Mouse (Mus musculus) cerebellum, postnatal 25 days (tissue): ENCODE measurements around the gene Celf6.

Source experiments
- DNase-seq, 2 experiments: peaks; one replicate each; pipeline ENCODE4 v3.0.0; 2021; ENCODE audit warnings: mixed read lengths in 2 of 2

Celf6 gene

DNA sequence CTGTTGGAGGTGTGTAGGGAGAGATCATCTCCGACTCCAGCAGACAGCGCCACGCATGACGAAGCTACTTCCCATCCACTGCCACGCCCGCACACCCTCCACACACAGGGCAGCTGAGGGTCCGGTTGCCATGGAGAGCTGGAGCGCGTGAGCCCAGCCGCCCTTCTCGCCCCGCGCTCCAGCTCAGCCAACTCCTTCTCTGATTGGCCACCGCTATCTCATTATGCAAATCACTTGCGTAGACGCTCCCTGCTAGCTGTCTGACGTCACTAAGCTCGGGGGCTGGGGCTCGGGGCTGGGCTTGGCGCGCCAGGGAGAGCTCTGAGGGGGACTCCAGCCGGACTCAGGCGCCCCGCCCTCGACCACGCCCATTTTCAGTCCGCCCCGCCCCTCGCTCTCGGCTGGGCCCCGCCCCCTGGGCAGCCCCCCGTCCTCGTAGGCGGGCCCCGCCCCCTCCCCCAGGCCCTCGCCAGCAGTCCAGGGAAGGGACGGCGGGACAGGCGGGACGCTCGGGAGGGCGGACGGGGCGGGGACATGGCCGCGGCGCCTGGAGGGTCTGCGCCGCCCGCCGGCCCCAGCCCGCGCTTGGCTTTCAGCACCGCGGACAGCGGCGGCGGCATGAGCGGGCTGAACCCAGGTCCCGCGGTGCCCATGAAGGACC, at the start of gene Celf6:
Gene Celf6 (plus strand): TSS at position 74 of the 661 bp plus-strand sequence.
- peak; percentile 89 to 93 for DNase-seq

- no peak for DNase-seq
These were observed 49.4 kb upstream of the Celf6 start for GRCm38 (mm10) chr9:59528274-59528673.

- DNase-seq, result no peak
These were observed 46.1 kb upstream of the Celf6 start for GRCm38 (mm10) chr9:59531645-59532044.

GRCm38 (mm10) chr9:59533422-59533821, 44.3 kb upstream of the Celf6 start:
- DNase-seq, result no peak

DNA sequence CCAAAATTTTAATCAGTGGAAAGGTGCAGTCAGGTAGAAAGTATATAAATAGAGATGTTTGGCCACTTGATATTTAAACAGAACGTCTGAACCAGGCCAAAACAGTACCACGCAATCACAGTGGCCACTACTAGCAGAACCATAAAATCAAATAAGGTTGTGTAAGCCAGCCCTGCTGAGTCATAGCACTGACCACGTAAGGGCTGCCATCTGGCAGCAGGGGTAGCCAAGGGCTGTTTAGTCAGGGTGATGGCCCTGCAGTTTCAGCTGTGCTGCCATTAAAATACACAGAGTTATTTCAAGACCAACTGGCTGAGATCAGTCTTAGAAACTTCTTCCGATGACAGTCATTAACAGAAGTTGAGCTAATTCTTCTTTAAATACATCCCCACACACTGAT, 43.8 kb upstream of the Celf6 start:
- peak; percentile 77 to 83 for DNase-seq

DNA sequence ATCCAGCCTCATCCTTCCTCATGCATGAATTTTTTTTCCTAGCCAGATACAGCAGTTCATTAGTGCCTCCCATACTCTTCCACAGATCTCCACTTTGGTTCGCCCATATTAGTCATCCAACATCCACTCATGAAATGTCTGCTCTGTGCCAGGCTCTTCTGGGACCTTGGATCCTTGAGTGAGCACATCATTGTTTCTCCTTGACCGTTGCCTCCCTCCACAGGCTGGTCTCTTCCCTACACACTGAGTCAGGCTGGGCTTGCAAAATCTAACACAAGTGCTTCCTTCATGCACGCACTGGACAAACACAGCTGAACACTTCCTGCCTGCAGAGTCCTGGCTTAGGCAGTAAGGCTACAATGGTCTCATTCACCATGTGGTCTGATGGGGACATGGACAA, 40.1 kb upstream of the Celf6 start:
- no peak for DNase-seq

DNA sequence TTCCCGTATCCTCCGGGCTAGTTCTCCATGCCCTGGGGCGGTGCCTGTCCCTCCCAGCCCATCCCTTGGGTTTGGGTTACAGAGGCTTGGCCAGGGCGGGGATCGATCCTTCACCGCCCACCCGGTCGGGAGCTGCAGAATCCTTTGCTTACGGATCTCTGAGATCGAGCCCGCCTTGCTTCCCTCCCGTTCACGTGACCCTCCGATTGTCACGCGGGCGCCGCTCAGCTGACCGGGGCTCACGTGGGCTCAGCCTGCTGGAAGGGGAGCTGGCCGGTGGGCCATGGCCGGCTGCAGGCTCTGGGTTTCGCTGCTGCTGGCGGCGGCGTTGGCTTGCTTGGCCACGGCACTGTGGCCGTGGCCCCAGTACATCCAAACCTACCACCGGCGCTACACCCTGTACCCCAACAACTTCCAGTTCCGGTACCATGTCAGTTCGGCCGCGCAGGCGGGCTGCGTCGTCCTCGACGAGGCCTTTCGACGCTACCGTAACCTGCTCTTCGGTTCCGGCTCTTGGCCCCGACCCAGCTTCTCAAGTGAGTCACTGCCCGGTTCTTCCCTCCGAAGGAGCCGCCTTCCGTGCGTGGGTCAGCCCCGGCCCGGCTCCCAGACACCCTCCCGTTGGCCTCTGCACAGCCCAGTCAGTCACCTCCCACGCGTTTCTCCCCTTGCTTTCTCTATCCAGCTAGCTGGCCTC, 38.1 kb upstream of the Celf6 start, which contains the start of the genes Hexa and Tmem202:
Gene Hexa (plus strand): TSS at position 100 of the 697 bp plus-strand sequence.
Gene Tmem202 (minus strand): TSS at position 407 of the 697 bp plus-strand sequence.
- DNase-seq, result peak; percentile 84 to 89

DNA sequence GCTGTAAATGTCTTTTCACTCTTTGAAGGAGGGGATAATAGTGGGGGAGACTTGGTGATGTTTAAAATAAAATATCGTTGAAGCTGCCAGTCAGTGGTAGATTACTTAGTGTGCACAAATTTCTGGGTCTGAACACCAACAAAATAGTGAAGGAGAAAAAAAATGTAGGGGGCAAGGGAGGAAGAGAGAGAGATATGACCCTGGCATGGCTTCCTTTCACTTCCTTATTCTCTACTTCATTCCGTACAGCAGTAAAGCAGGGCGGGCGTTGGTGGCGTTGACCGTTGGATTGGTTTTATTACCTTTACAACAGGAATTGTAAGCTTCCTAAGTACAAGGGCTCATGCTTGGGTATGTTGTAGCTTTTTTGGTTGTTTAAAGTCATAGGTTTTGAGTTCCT, 36.1 kb upstream of the Celf6 start:
- DNase-seq, result no peak

- no peak for DNase-seq
These were observed 34.9 kb upstream of the Celf6 start for GRCm38 (mm10) chr9:59542766-59543324.

GRCm38 (mm10) chr9:59544739-59545138, 33.0 kb upstream of the Celf6 start:
- no peak for DNase-seq

GRCm38 (mm10) chr9:59547869-59548268, 29.8 kb upstream of the Celf6 start:
- DNase-seq, result no peak

DNA sequence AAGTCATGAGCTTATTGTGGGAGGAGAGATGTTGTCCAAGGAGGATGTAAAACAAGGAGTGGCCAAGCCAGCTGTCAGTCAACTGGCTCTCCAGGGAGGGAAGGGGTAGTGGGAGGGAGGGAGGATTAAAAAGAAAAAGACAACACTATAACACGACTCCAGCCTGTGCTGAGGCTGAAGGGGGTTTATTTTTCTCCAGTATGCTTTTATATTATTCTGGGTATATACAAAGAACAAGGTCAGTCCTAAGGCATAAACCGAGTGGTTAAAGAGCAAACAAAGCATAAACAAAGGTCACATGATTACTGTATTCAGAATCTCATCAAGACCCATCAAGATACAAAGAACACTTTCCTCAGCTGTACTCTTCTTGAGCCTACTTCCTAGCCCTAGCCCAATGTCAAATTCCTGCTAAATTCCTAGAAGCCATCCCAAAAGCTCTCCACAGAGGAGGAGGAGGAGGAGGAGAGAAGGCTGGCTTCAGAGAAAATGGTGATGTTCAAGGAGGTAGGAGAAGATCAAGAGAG, 28.7 kb upstream of the Celf6 start:
- DNase-seq, result no peak

GRCm38 (mm10) chr9:59550077-59550476, 27.6 kb upstream of the Celf6 start:
- DNase-seq, result no peak

- no peak for DNase-seq
These were observed 26.7 kb upstream of the Celf6 start for GRCm38 (mm10) chr9:59551017-59551416.

DNA sequence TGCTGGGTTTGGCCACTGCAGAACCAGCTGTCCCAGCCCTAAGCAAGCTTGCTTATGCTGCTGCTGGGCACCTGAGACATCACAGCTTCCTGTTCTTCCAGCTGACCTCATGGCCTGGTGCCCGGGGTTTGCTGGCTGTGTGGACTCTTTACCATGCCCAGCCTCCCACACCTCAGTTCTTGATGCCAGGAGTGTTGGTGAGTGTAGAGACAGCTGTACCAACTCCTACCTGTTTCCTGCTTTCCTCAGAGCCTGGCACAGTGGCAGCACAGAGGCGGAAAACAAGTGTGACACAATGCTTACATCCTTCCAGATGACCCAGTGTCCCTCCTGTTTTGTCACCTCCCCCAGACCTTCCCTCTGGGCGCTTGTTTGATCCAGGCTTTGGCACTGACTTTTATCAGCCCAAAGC, 26.1 kb upstream of the Celf6 start:
- peak in 1 of 2 experiments; percentile 29 for DNase-seq

- DNase-seq, result no peak
These were observed 25.1 kb upstream of the Celf6 start for GRCm38 (mm10) chr9:59552610-59553009.

DNA sequence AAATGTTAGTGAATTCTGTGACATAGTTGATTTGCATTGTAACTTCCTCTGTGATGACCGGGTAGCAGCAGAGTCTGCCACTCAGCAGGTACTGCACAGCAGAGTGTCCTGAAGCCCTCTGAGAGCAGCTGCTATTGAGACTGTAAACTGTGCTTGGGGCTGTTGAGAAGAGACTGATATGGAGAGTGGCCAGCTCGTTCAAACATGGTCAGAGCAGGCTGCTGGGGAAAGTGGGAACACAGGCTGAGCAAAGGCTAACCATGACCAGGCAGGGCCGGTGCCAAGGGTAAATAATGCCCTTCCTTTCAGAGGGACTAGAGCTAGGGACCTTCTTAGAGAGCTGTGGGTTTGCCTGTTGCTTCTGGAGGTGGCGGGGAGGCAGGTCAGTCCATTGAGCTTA, 24.0 kb upstream of the Celf6 start:
- no peak for DNase-seq

- DNase-seq, result peak; percentile 66 to 81
These were observed 12.1 kb upstream of the Celf6 start for GRCm38 (mm10) chr9:59565600-59565999.

- peak; percentile 62 to 75 for DNase-seq
These were observed 10.6 kb upstream of the Celf6 start for GRCm38 (mm10) chr9:59567111-59567510.

GRCm38 (mm10) chr9:59571852-59572251, 5.9 kb upstream of the Celf6 start:
- DNase-seq, result no peak

GRCm38 (mm10) chr9:59577401-59577800, 316 bp upstream of the Celf6 start:
- no peak for DNase-seq

- DNase-seq, result no peak
These were observed 769 bp downstream of the Celf6 start for GRCm38 (mm10) chr9:59578505-59578867.

- peak; percentile 75 to 85 for DNase-seq
These were observed 7.2 kb downstream of the Celf6 start for GRCm38 (mm10) chr9:59584871-59585308.

GRCm38 (mm10) chr9:59588252-59588651, 10.5 kb downstream of the Celf6 start:
- no peak for DNase-seq
